Mouse (Mus musculus) kidney, postnatal 0 days (tissue): ENCODE measurements at regions not wholly inside any gene's neighbourhood (a gene's known extent, or its start where the extent isn't known, plus 50 kb on each side); places are given as distances from the start of the nearest gene placed in this dataset.
A peak's percentile ranks its signal among the peaks of the same experiment; 100 is the strongest.

Experiments
- ATAC-seq: fragments of 200-750 bp; cut with Nextera tagmentation; replicated peaks from 2 replicates; pipeline ENCODE4 v1.8.0; 2017; ENCODE audit warnings: low read depth, moderate number of reproducible peaks, moderate TSS enrichment, moderate library complexity; ENCODE audit not compliant: low FRiP score
- DNase-seq: peaks from one replicate; pipeline ENCODE4 v3.0.0-alpha.2; 2016; ENCODE audit warnings: low spot score
- H3K27ac ChIP-seq: fragments of 300-500 bp; sonication (generic); 2 replicates; pipeline ENCODE4 v1.5.1; 2014; ENCODE audit warnings: mild to moderate bottlenecking
- H3K27me3 ChIP-seq: fragments of 300-500 bp; sonication (generic); 2 replicates; pipeline ENCODE4 v1.6.1; 2014; ENCODE audit warnings: low read length, mixed read lengths; ENCODE audit not compliant: insufficient read depth
- H3K36me3 ChIP-seq: fragments of 300-500 bp; sonication (generic); 2 replicates; pipeline ENCODE4 v1.6.1; 2014; ENCODE audit warnings: low read length, mixed read lengths; ENCODE audit not compliant: insufficient read depth
- H3K4me1 ChIP-seq: fragments of 300-500 bp; sonication (generic); replicated peaks from 2 replicates; pipeline ENCODE4 v1.6.1; 2014; ENCODE audit warnings: antibody characterized with exemption, low read length, mixed read lengths; ENCODE audit not compliant: insufficient read depth
- H3K4me2 ChIP-seq: fragments of 300-500 bp; sonication (generic); 2 replicates; pipeline ENCODE4 v1.6.1; 2014; ENCODE audit warnings: mild to moderate bottlenecking, low read length, moderate library complexity, mixed read lengths
- H3K4me3 ChIP-seq: fragments of 300-500 bp; sonication (generic); replicated peaks from 2 replicates; pipeline ENCODE4 v1.5.1; 2014; ENCODE audit warnings: low read depth, low read length
- H3K9ac ChIP-seq: fragments of 300-500 bp; sonication (generic); 2 replicates; pipeline ENCODE4 v1.6.1; 2014; ENCODE audit warnings: low read depth, low read length
- H3K9me3 ChIP-seq: fragments of 300-500 bp; sonication (generic); replicated peaks from 2 replicates; pipeline ENCODE4 v1.6.1; 2016; ENCODE audit warnings: low read length, inconsistent platforms, mixed read lengths
- CTCF ChIP-seq: IDR thresholded peaks from 2 replicates; pipeline ENCODE4 v1.5.1; 2016; ENCODE audit warnings: antibody characterized with exemption, low read depth, mild to moderate bottlenecking, moderate library complexity
- WGBS: fragments of 180-500 bp; shearing (Covaris S2); extraction: QIAGEN DNeasy Blood & Tissue Kit; methylation state at CpG from one replicate; pipeline ENCODE4 v1.1.7; 2014; 5-methylcytosine and 5-hydroxymethylcytosine counted together

DNA sequence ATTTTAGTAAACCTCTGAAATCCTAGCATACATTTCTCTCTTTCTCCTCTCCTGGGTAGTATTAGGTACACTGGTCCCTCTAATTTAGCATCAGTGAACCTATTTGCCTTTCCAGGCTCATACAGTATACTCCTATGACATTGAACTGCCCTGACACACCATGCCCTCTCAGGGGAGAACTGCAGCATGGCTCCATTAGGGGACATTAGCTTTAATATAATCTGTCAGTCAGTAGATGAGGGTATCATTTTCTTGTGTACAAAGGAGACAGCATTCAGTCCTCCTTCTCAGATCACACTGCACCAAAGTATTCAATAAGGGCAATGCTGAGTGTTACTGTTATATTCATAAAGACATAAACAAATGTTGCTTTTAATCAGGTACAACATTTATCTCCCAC lies 278.8 kb upstream of the Ngly1 start:
- ATAC-seq: no peak
- no peaks in the 10 kb centered on the region for H3K9me3 ChIP-seq
- TF ChIP-seq CTCF: no peak

DNA sequence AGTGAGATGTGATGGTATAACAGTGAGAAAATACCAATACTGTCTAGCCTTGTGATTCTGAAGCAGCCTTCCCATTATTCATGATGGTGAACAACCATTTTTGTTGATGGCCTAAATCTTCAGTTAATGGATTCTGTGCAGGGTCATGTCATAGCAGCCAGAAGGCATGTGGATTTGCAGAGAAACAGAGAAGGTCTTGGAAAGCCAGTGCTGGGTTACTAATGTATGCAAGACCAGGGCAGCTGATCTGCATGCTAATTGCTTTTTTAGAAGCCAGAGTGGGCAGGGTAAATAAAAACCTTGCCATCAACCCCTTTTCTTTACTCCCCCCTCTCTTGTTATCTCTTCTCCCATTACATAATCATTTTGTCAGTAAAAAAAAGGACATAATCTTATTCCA lies 278.3 kb upstream of the Ngly1 start:
- Histone ChIP-seq H3K27ac (no peak overlapping the region), H3K27me3 (no peaks in the 10 kb centered on the region), H3K36me3 (no peaks in the 10 kb centered on the region), H3K9ac (no peak overlapping the region), H3K4me2 (no peak overlapping the region), H3K9me3 (no peaks in the 10 kb centered on the region), H3K4me3 (no peak overlapping the region), H3K4me1 (no peaks in the 10 kb centered on the region)
- no peak for TF ChIP-seq CTCF
- DNase-seq: no peak
- ATAC-seq: no peak

More for the DNA sequence above, 278.8 kb upstream of the Ngly1 start:
- H3K27ac ChIP-seq: no peak overlapping the region
- DNase-seq: no peak
- H3K27me3 ChIP-seq: no peaks in the 10 kb centered on the region
- no peaks in the 10 kb centered on the region for H3K36me3 ChIP-seq
- no peak overlapping the region for H3K4me2 ChIP-seq
- H3K9ac ChIP-seq: no peak overlapping the region
- no peak overlapping the region for H3K4me3 ChIP-seq
- no peaks in the 10 kb centered on the region for H3K4me1 ChIP-seq

DNA sequence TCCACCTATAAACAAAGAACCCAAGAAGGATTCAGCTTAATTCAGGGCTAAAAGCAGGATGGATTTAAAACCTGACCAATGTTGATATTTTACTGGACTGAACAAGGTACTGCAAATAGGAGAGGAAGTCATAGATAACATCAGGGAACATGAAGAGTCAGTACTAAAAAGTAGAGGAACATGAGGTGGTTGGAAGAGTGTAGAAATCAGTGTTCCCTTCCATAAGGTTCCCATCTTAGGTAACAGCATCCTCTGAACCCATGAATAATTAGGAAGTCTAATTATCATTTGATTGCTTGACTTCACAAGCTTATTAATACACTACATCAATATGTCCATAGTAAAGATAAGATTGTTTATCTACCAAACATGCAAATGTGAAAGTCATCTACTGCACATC lies 277.8 kb upstream of the Ngly1 start:
- TF ChIP-seq CTCF: no peak
- Histone ChIP-seq H3K27ac (no peak overlapping the region), H3K4me2 (no peak overlapping the region), H3K9ac (no peak overlapping the region), H3K36me3 (no peaks in the 10 kb centered on the region), H3K9me3 (no peaks in the 10 kb centered on the region), H3K4me3 (no peak overlapping the region), H3K27me3 (no peaks in the 10 kb centered on the region), H3K4me1 (no peaks in the 10 kb centered on the region)
- DNase-seq: no peak
- no peak for ATAC-seq

DNA sequence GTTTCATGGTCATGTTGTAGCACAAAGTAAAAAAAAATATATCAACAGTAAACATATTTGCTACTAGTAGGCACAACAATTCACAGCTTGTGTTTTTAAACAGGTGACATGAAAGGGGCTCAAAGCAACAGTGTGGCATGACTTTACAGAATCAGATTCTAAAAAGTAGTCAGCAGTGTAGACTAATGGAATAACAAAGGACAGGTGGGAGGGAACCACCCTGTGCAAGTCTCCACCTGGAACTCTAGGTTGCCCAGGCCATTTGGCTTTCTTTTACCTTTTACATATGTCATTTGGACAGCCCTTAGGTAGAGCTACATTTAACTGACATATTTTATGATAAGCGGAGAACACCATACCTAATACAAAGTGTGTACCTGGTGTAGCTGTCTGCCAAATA lies 271.7 kb upstream of the Ngly1 start:
- Histone ChIP-seq H3K4me3 (no peak overlapping the region), H3K27me3 (no peaks in the 10 kb centered on the region), H3K4me2 (no peak overlapping the region), H3K9me3 (no peaks in the 10 kb centered on the region), H3K4me1 (no peaks in the 10 kb centered on the region), H3K36me3 (no peaks in the 10 kb centered on the region), H3K27ac (no peak overlapping the region), H3K9ac (no peak overlapping the region)
- no peak for ATAC-seq
- WGBS: 96% methylated on average over 1 of the region's 1 CpGs
- no peak for DNase-seq
- no peak for TF ChIP-seq CTCF

DNA sequence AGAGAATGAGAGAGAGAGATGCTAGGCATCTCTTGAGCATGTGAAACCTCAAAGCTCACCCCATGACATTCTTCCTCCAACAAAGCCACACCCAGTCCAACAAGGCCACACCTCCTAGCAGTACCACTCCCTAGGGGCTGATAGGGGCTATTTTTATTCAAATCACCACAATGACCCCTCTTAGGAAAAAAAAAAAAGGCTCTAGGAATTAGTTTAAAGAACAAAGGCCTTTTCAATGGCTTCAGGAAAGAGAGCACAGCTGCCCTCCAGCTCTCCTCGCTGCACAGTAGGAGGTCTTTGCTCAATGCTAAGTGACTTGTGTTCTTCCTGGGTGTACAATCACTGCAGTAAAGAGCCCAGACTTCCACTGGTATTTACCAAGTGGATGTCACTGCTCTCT lies 270.8 kb upstream of the Ngly1 start:
- TF ChIP-seq CTCF: no peak
- H3K36me3 ChIP-seq: no peaks in the 10 kb centered on the region
- ATAC-seq (no peak), DNase-seq (no peak)
- no peaks in the 10 kb centered on the region for H3K9me3 ChIP-seq
- no peak overlapping the region for H3K9ac ChIP-seq
- H3K27me3 ChIP-seq: no peaks in the 10 kb centered on the region
- H3K4me1 ChIP-seq: no peaks in the 10 kb centered on the region
- H3K4me3 ChIP-seq: no peak overlapping the region
- no peak overlapping the region for H3K4me2 ChIP-seq
- no peak overlapping the region for H3K27ac ChIP-seq
- WGBS: 29% methylated on average over 1 of the region's 1 CpGs

DNA sequence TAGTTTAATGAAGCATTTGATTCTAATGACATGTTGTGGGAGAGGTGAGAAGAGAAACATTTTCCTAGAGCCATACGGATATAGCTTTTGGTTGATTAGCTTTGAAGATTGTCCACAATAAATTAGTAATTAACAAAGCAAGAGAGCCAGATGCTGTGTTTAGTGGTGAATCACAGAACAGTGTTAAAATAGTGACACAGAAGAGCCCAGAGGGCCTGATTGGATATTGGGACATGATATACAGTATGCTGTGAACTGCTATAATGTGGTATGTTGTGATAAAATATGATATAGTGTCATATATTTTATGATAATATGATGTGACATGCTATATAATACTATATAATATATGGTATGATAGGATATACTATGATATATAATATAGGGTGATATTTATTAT lies 243.7 kb upstream of the Ngly1 start:
- Histone ChIP-seq H3K27ac (no peak overlapping the region), H3K9ac (no peak overlapping the region), H3K4me3 (no peak overlapping the region), H3K36me3 (no peaks in the 10 kb centered on the region), H3K4me1 (no peaks in the 10 kb centered on the region), H3K9me3 (no peaks in the 10 kb centered on the region), H3K4me2 (no peak overlapping the region), H3K27me3 (no peaks in the 10 kb centered on the region)
- TF ChIP-seq CTCF: no peak
- no peak for ATAC-seq
- no peak for DNase-seq
- 67% methylated on average over 1 of the region's 1 CpGs for WGBS

DNA sequence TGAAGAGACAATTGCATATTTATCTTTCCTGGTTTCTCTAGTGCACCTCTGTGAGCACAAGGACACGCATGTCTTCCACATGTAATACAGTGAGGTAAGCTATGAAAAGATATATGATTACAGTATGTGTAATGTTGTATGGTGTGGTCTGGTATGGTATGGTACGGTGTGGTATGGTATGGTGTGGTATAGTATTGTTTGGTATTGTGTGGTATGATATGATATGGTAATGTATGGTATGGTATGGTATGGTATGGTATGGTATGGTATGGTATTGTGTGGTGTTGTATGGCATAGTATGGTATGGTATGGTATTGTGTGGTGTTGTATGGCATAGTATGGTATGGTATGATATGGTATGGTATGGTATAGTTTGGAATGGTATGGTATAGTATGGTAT lies 242.1 kb upstream of the Ngly1 start:
- ATAC-seq (0 out of 2 replicates have a peak, but pooled peaks have one; percentile 25), DNase-seq (no peak)
- no peak overlapping the region for H3K4me2 ChIP-seq
- H3K27ac ChIP-seq: no peak overlapping the region
- no peaks in the 10 kb centered on the region for H3K4me1 ChIP-seq
- no peaks in the 10 kb centered on the region for H3K36me3 ChIP-seq
- WGBS: 91% methylated on average over 2 of the region's 2 CpGs
- no peaks in the 10 kb centered on the region for H3K27me3 ChIP-seq
- TF ChIP-seq CTCF: no peak
- H3K9me3 ChIP-seq: no peaks in the 10 kb centered on the region
- H3K9ac ChIP-seq: no peak overlapping the region
- no peak overlapping the region for H3K4me3 ChIP-seq
